Mouse (Mus musculus) lung, postnatal 0 days (tissue): ENCODE measurements around the gene March1.

ENCODE experiments used
- CTCF ChIP-seq: IDR thresholded peaks from 2 replicates; pipeline ENCODE4 v1.5.1; 2016; ENCODE audit warnings: antibody characterized with exemption, mild to moderate bottlenecking
- EP300 ChIP-seq: IDR thresholded peaks from 2 replicates; pipeline ENCODE4 v1.6.1; 2016; ENCODE audit warnings: antibody characterized with exemption, mild to moderate bottlenecking, control low read depth

GRCm38 (mm10) chr8:66520576-66520975 is 902.9 kb downstream of the March1 start:
- TF ChIP-seq CTCF = no peak
- no peak for TF ChIP-seq EP300
